Mouse (Mus musculus) brain, adult 2 months (tissue): ENCODE measurements around the gene Kbtbd12.

Experiments
- DNase-seq: peaks from one replicate; pipeline ENCODE4 v3.0.0; 2011; ENCODE audit warnings: low read depth, low spot score

The Kbtbd12 gene

GRCm38 (mm10) chr6:88502030-88502970 lies 135.4 kb downstream of the Kbtbd12 start:
- peak; percentile 18 for DNase-seq

GRCm38 (mm10) chr6:88500405-88500767 lies 137.4 kb downstream of the Kbtbd12 start:
- DNase-seq, result no peak

DNA sequence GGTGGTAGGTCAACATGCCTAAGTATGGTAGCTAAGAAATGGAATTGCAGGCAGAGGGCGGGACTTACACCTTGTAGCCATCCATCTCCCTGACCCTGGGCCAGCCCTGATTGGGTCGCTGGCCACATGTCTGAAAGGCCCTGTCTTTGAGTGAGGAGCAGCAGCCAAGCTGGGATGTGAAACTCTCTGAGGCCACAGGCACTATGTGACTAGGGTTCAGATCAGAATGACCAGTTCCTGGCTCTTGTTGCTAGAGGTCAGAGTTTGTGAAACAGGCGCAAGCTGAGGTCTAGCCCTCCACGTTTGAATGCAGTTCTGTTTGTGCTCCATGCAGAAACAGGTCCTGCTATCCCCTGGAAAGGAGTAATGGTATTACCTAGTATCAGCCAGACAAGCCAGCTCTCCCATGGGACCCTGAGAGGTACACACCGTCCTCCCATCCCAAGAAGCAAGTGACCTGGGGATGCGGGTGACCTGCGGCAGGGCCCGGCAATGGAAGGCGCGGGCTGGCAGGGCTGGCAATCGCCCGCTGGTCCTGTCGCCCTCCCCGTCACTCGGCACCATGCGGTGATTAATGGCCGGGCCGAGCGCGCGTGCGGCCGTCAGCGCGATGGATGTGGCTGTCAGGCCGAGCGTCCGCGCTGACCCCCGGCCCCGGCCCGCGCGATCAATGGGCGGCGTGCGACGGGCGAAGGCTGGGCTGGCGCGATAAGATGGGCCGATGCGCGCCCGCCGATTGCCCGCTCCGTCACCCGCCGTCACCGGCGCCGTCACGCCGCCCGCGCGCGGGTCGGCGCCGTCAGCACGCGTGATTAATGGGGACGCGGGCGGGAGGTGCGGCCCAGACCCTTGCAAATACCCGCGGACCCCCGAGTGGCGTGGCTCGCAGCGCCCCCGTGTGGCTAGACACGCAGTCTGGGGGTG lies 138.0 kb downstream of the Kbtbd12 start:
- peak; percentile 78 for DNase-seq
